Mouse (Mus musculus): Measurements from ENCODE around the gene Per1. TPM values are rescaled to one million over a fixed set of nuclear protein-coding genes. Genes with fewer than 3 reads are reported as not detected.

Gene Per1
- polyA plus RNA-seq, 1 experiment from 2014 or later, result 9.0 TPM

- Histone ChIP-seq H3K4me3 (no peak overlapping the region), H3K9ac (no peak overlapping the region), H3K4me1 (peaks cover 22% of the 10 kb centered on the region), H3K36me3 (peaks cover 56% of the 10 kb centered on the region), H3K4me2 (peak overlapping the region; percentile 73), H3K9me3 (no peaks in the 10 kb centered on the region), H3K27ac (replicated peaks) (no peak overlapping the region), H3K27me3 (replicated peaks) (no peaks in the 10 kb centered on the region; the same call in 1 of the 2 replicates)
- 74% methylated on average over 13 of the region's 13 CpGs for WGBS
- no peak for ATAC-seq (ENCODE audit: extremely low read depth, insufficient number of reproducible peaks, low FRiP score, low TSS enrichment)
Measured at GRCm38 (mm10) chr11:69109032-69109900, 14.2 kb downstream of the Per1 start.

- peak overlapping the region; percentile 79 for H3K9ac ChIP-seq
- peak overlapping the region; percentile 65 for H3K4me3 ChIP-seq
- H3K36me3 ChIP-seq, result peaks cover 44% of the 10 kb centered on the region
- ATAC-seq (ENCODE audit: extremely low read depth, insufficient number of reproducible peaks, low FRiP score, low TSS enrichment), result peak; percentile 17; the same call in 1 of the 2 replicates
- H3K27me3 ChIP-seq (replicated peaks), result no peaks in the 10 kb centered on the region; the same call in 1 of the 2 replicates
- WGBS, result under 1% methylated on average over 30 of the region's 30 CpGs
- H3K4me1 ChIP-seq, result peaks cover 22% of the 10 kb centered on the region
- peak overlapping the region; percentile 74 for H3K27ac ChIP-seq (replicated peaks)
- peak overlapping the region; percentile 73 for H3K4me2 ChIP-seq
- H3K9me3 ChIP-seq, result no peaks in the 10 kb centered on the region
Measured at GRCm38 (mm10) chr11:69110319-69111046, 15.5 kb downstream of the Per1 start.

- H3K4me2 ChIP-seq, result peak overlapping the region; percentile 73
- peak overlapping the region; percentile 65 for H3K4me3 ChIP-seq
- no peak for ATAC-seq (ENCODE audit: extremely low read depth, insufficient number of reproducible peaks, low FRiP score, low TSS enrichment)
- WGBS, result 4% methylated on average over 21 of the region's 21 CpGs
- peaks cover 22% of the 10 kb centered on the region for H3K4me1 ChIP-seq
- H3K27me3 ChIP-seq (replicated peaks), result no peaks in the 10 kb centered on the region; the same call in 1 of the 2 replicates
- H3K27ac ChIP-seq (replicated peaks), result peak overlapping the region; percentile 74
- H3K36me3 ChIP-seq, result peaks cover 36% of the 10 kb centered on the region
- H3K9me3 ChIP-seq, result no peaks in the 10 kb centered on the region
- peak overlapping the region; percentile 79 for H3K9ac ChIP-seq
Measured at GRCm38 (mm10) chr11:69111051-69111810, 16.2 kb downstream of the Per1 start.

- Histone ChIP-seq H3K4me2 (peak overlapping the region; percentile 73), H3K27ac (replicated peaks) (peak overlapping the region; percentile 74), H3K9ac (peak overlapping the region; percentile 79)
Measured at GRCm38 (mm10) chr11:69111865-69112264, 16.8 kb downstream of the Per1 start.

GRCm38 (mm10) chr11:69114018-69114417 lies 19.0 kb downstream of the Per1 start:
- Histone ChIP-seq H3K36me3 (peaks cover 8% of the 10 kb centered on the region), H3K27me3 (replicated peaks) (no peaks in the 10 kb centered on the region; the same call in 1 of the 2 replicates), H3K4me1 (peaks cover 33% of the 10 kb centered on the region), H3K4me3 (no peak overlapping the region), H3K9me3 (no peaks in the 10 kb centered on the region), H3K4me2 (no peak overlapping the region), H3K9ac (no peak overlapping the region), H3K27ac (replicated peaks) (no peak overlapping the region)
- ATAC-seq (ENCODE audit: extremely low read depth, insufficient number of reproducible peaks, low FRiP score, low TSS enrichment), result no peak
- 49% methylated on average over 3 of the region's 3 CpGs for WGBS

More at GRCm38 (mm10) chr11:69111865-69112264, 16.8 kb downstream of the Per1 start:
- WGBS, result 36% methylated on average over 4 of the region's 4 CpGs
- H3K4me1 ChIP-seq, result peaks cover 24% of the 10 kb centered on the region
- ATAC-seq (ENCODE audit: extremely low read depth, insufficient number of reproducible peaks, low FRiP score, low TSS enrichment), result no peak
- H3K36me3 ChIP-seq, result peaks cover 30% of the 10 kb centered on the region
- no peaks in the 10 kb centered on the region; the same call in 1 of the 2 replicates for H3K27me3 ChIP-seq (replicated peaks)
- H3K4me3 ChIP-seq, result peak overlapping the region; percentile 65
- H3K9me3 ChIP-seq, result no peaks in the 10 kb centered on the region

- no peaks in the 10 kb centered on the region for H3K9me3 ChIP-seq
- no peak for ATAC-seq (ENCODE audit: extremely low read depth, insufficient number of reproducible peaks, low FRiP score, low TSS enrichment)
- no peak overlapping the region for H3K9ac ChIP-seq
- 72% methylated on average over 3 of the region's 3 CpGs for WGBS
- H3K36me3 ChIP-seq, result peaks cover 2% of the 10 kb centered on the region
- no peak overlapping the region for H3K4me3 ChIP-seq
- no peak overlapping the region for H3K27ac ChIP-seq (replicated peaks)
- peaks cover 36% of the 10 kb centered on the region for H3K4me1 ChIP-seq
- H3K4me2 ChIP-seq, result no peak overlapping the region
- no peaks in the 10 kb centered on the region; the same call in 1 of the 2 replicates for H3K27me3 ChIP-seq (replicated peaks)
Measured at GRCm38 (mm10) chr11:69114621-69115020, 19.6 kb downstream of the Per1 start.

- no peak overlapping the region for H3K9ac ChIP-seq
- peaks cover 45% of the 10 kb centered on the region for H3K4me1 ChIP-seq
- no peaks in the 10 kb centered on the region; the same call in 1 of the 2 replicates for H3K27me3 ChIP-seq (replicated peaks)
- H3K36me3 ChIP-seq, result no peaks in the 10 kb centered on the region
- H3K27ac ChIP-seq (replicated peaks), result no peak overlapping the region
- 45% methylated on average over 5 of the region's 5 CpGs for WGBS
- peak overlapping the region; percentile 89 for H3K4me3 ChIP-seq
- no peaks in the 10 kb centered on the region for H3K9me3 ChIP-seq
- peak overlapping the region; percentile 98 for H3K4me2 ChIP-seq
- ATAC-seq (ENCODE audit: extremely low read depth, insufficient number of reproducible peaks, low FRiP score, low TSS enrichment), result no peak
Measured at GRCm38 (mm10) chr11:69116843-69117242, 21.8 kb downstream of the Per1 start.

GRCm38 (mm10) chr11:69117737-69118695 lies 23.0 kb downstream of the Per1 start:
- ATAC-seq (ENCODE audit: extremely low read depth, insufficient number of reproducible peaks, low FRiP score, low TSS enrichment), result peak; percentile 53; the same call in 1 of the 2 replicates
- peak overlapping the region; percentile 89 for H3K4me3 ChIP-seq
- no peaks in the 10 kb centered on the region; the same call in 1 of the 2 replicates for H3K27me3 ChIP-seq (replicated peaks)
- H3K36me3 ChIP-seq, result no peaks in the 10 kb centered on the region
- WGBS, result under 1% methylated on average over 45 of the region's 45 CpGs
- peaks cover 41% of the 10 kb centered on the region for H3K4me1 ChIP-seq
- H3K27ac ChIP-seq (replicated peaks), result peak overlapping the region; percentile 92
- H3K9ac ChIP-seq, result peak overlapping the region; percentile 88
- H3K9me3 ChIP-seq, result no peaks in the 10 kb centered on the region
- peak overlapping the region; percentile 98 for H3K4me2 ChIP-seq

GRCm38 (mm10) chr11:69118765-69119164 lies 23.7 kb downstream of the Per1 start:
- peak overlapping the region; percentile 98 for H3K4me2 ChIP-seq
- under 1% methylated on average over 15 of the region's 15 CpGs for WGBS
- H3K9ac ChIP-seq, result peak overlapping the region; percentile 88
- peak overlapping the region; percentile 92; the same call in 1 of the 2 replicates for H3K27ac ChIP-seq (replicated peaks)
- peak overlapping the region; percentile 89 for H3K4me3 ChIP-seq
- H3K27me3 ChIP-seq (replicated peaks), result no peaks in the 10 kb centered on the region; the same call in 1 of the 2 replicates
- no peaks in the 10 kb centered on the region for H3K36me3 ChIP-seq
- peaks cover 43% of the 10 kb centered on the region for H3K4me1 ChIP-seq
- H3K9me3 ChIP-seq, result no peaks in the 10 kb centered on the region
- ATAC-seq (ENCODE audit: extremely low read depth, insufficient number of reproducible peaks, low FRiP score, low TSS enrichment), result no peak

All from heart, embryonic 13.5 days (tissue).